10 mouse cellular contexts compared by ENCODE assay signal in genomic region chr4:150690759-150691158, GRCm38 (mm10). TPM values are rescaled to one million over a fixed set of nuclear protein-coding genes. Genes with fewer than 3 reads are reported as not detected.
DNase-seq lines count a peak whose midpoint lies in the region; ATAC-seq and TF ChIP-seq lines count a peak whose summit lies in the region.
"Had no signal": no experiment of that assay in that cellular context is flagged by ENCODE, and none has a peak within 500 bp of the region (broad histone marks: within the 10 kb centered on the region; RNA-seq: fewer than 3 reads in every experiment).

No protein-coding gene starts in this region.

- 61% methylated on average over 3 of the region's 3 CpGs for WGBS in lung, postnatal 0 days
- 77% methylated on average over 3 of the region's 3 CpGs for WGBS in forebrain, embryonic 16.5 days

- no peak overlapping the region for H3K4me2 ChIP-seq in lung, postnatal 0 days (replicated peaks; ENCODE audit: low read depth, low read length)
- no peak overlapping the region for H3K4me2 ChIP-seq in forebrain, embryonic 16.5 days (ENCODE audit: low read length)

- H3K4me1 ChIP-seq in ES-Bruce4 (ENCODE audit: control insufficient read depth, insufficient read depth, low read length), result no peaks in the 10 kb centered on the region
- no peaks in the 10 kb centered on the region for H3K4me1 ChIP-seq in lung, postnatal 0 days (ENCODE audit: insufficient read depth, low read depth, low read length)
- H3K4me1 ChIP-seq in forebrain, embryonic 16.5 days (replicated peaks; ENCODE audit: control insufficient read depth, insufficient read depth, low read length), result no peaks in the 10 kb centered on the region

- H3K9me3 ChIP-seq in ES-Bruce4 (replicated peaks; ENCODE audit: control insufficient read depth, insufficient read depth, low read length, poor library complexity, severe bottlenecking), result no peaks in the 10 kb centered on the region
- no peaks in the 10 kb centered on the region for H3K9me3 ChIP-seq in lung, postnatal 0 days (ENCODE audit: low read length)
- H3K9me3 ChIP-seq in forebrain, embryonic 16.5 days (ENCODE audit: control insufficient read depth, low read length), result no peaks in the 10 kb centered on the region
- H3K9me3 ChIP-seq: megakaryocyte, embryonic 14.5 days had no signal

- H3K36me3 ChIP-seq in ES-Bruce4 (ENCODE audit: control insufficient read depth, insufficient read depth, low read length, poor library complexity, severe bottlenecking), result no peaks in the 10 kb centered on the region
- no peaks in the 10 kb centered on the region for H3K36me3 ChIP-seq in lung, postnatal 0 days (ENCODE audit: insufficient read depth, low read length)
- no peaks in the 10 kb centered on the region for H3K36me3 ChIP-seq in forebrain, embryonic 16.5 days (ENCODE audit: control insufficient read depth, insufficient read depth)

- no peak overlapping the region for H3K9ac ChIP-seq in ES-Bruce4 (ENCODE audit: low read depth, poor library complexity, severe bottlenecking)
- H3K9ac ChIP-seq in lung, postnatal 0 days (replicated peaks; ENCODE audit: low read depth), result no peak overlapping the region
- no peak overlapping the region for H3K9ac ChIP-seq in forebrain, embryonic 16.5 days (replicated peaks; ENCODE audit: low read depth, low read length)

- peak; percentile 45 for DNase-seq in embryo, embryonic 10 days (ENCODE audit: low spot score)
- no peak for DNase-seq in embryo, embryonic 9.5 days (ENCODE audit: extremely low spot score)
- peak; percentile 42 for DNase-seq in gastrocnemius, postnatal 25 days
- peak; percentile 84 for DNase-seq in lung, postnatal 0 days (ENCODE audit: low spot score)
- no peak for DNase-seq in testis, postnatal 10 days (ENCODE audit: low spot score)
- DNase-seq in cerebellum, adult 9-10 months, result no peak

- peak; percentile 33 for TF ChIP-seq CTCF in ES-Bruce4 (IDR thresholded peaks at IDR 0.05; ENCODE audit: low read depth, low read length)
- TF ChIP-seq CTCF in lung, postnatal 0 days (IDR thresholded peaks at IDR 0.05), result peak; percentile 74

- TF ChIP-seq EP300 in ES-Bruce4 (IDR thresholded peaks at IDR 0.05; ENCODE audit: insufficient read depth, low read depth, low read length), result no peak
- TF ChIP-seq EP300 in lung, postnatal 0 days (IDR thresholded peaks at IDR 0.05), result no peak

- ATAC-seq in lung, postnatal 0 days, result peak; percentile 69
- ATAC-seq in forebrain, embryonic 16.5 days, result no peak

- H3K27me3 ChIP-seq in ES-Bruce4 (ENCODE audit: control insufficient read depth, insufficient read depth, low read length, poor library complexity, severe bottlenecking), result no peaks in the 10 kb centered on the region
- no peaks in the 10 kb centered on the region for H3K27me3 ChIP-seq in lung, postnatal 0 days (replicated peaks; ENCODE audit: insufficient read depth, low read length)
- no peaks in the 10 kb centered on the region for H3K27me3 ChIP-seq in forebrain, embryonic 16.5 days (replicated peaks; ENCODE audit: control insufficient read depth, insufficient read depth, low read length)

- no peak for TF ChIP-seq POLR2A in ES-Bruce4 (IDR thresholded peaks at IDR 0.05; ENCODE audit: insufficient read depth, low read length)

- H3K4me3 ChIP-seq in ES-Bruce4 (ENCODE audit: low read depth, low read length), result no peak overlapping the region
- no peak overlapping the region for H3K4me3 ChIP-seq in lung, postnatal 0 days (ENCODE audit: low read depth, low read length)
- no peak overlapping the region for H3K4me3 ChIP-seq in forebrain, embryonic 16.5 days (replicated peaks; ENCODE audit: low read length)
- H3K4me3 ChIP-seq: erythroblast, embryonic 14.5 days; megakaryocyte, embryonic 14.5 days had no signal

- H3K27ac ChIP-seq in ES-Bruce4 (ENCODE audit: insufficient read depth, low read length), result no peak overlapping the region
- H3K27ac ChIP-seq in lung, postnatal 0 days (ENCODE audit: low read length), result no peak overlapping the region
- no peak overlapping the region for H3K27ac ChIP-seq in forebrain, embryonic 16.5 days (ENCODE audit: low read length)

RNA-seq across cellular contexts. Expression of gene Slc45a1, which starts 38.8 kb away (rescaled TPM):
- 0.90 and 1.1 TPM in 2 replicates for polyA plus RNA-seq in ES-Bruce4 (2011; ENCODE audit: insufficient read depth, insufficient read length, low read depth, missing spikeins)
- total RNA-seq in gastrocnemius, postnatal 25 days (2021), result not detected
- 0.04 TPM in 1 of 2 replicates, not detected in the other for polyA plus RNA-seq in lung, postnatal 0 days (2015; fragmentation: Nextera tagmentation; extraction: Ambion mirVana)
- polyA plus RNA-seq in forebrain, embryonic 16.5 days (2015; fragmentation: Nextera tagmentation; extraction: Ambion mirVana), result 19.3 and 25.8 TPM in 2 replicates
- polyA plus RNA-seq: erythroblast, embryonic 14.5 days had no signal

Comparison
In these comparisons a context has a peak if more than half of its experiments do, and no peak if none do; other contexts are left out.
1. DNase-seq: peak in embryo, embryonic 10 days (single experiment), gastrocnemius, postnatal 25 days (single experiment) and lung, postnatal 0 days (single experiment); none in embryo, embryonic 9.5 days (single experiment), testis, postnatal 10 days (single experiment) and cerebellum, adult 9-10 months (single experiment).